Mouse (Mus musculus): ENCODE results near the gene Mok. TPM values are rescaled to one million over a fixed set of nuclear protein-coding genes. Genes with fewer than 3 reads are reported as not detected.
"Not testable (repeated sequence)": the region's sequence is repeated elsewhere in the genome, so short reads cannot be mapped to it uniquely, and the experiment has no call there.

The Mok gene
- 1 to 10 TPM in 1 of 2 experiments, under 1 TPM in 1; 0.80 to 1.4 TPM for total RNA-seq (2021)
- long read RNA-seq, experiment 1, partial matches to known transcripts, result 0 of 1 reads
- long read RNA-seq, experiment 1, other reads (novel, unspliced or antisense), result 1 of 1 reads
- long read RNA-seq, experiment 2, result 0 reads

- DNase-seq, result peak; percentile 96 to 99
These were observed at the start of gene Mok for GRCm38 (mm10) chr12:110840348-110841198. Gene Mok, minus strand, starts transcription at chr12:110840939.

DNA sequence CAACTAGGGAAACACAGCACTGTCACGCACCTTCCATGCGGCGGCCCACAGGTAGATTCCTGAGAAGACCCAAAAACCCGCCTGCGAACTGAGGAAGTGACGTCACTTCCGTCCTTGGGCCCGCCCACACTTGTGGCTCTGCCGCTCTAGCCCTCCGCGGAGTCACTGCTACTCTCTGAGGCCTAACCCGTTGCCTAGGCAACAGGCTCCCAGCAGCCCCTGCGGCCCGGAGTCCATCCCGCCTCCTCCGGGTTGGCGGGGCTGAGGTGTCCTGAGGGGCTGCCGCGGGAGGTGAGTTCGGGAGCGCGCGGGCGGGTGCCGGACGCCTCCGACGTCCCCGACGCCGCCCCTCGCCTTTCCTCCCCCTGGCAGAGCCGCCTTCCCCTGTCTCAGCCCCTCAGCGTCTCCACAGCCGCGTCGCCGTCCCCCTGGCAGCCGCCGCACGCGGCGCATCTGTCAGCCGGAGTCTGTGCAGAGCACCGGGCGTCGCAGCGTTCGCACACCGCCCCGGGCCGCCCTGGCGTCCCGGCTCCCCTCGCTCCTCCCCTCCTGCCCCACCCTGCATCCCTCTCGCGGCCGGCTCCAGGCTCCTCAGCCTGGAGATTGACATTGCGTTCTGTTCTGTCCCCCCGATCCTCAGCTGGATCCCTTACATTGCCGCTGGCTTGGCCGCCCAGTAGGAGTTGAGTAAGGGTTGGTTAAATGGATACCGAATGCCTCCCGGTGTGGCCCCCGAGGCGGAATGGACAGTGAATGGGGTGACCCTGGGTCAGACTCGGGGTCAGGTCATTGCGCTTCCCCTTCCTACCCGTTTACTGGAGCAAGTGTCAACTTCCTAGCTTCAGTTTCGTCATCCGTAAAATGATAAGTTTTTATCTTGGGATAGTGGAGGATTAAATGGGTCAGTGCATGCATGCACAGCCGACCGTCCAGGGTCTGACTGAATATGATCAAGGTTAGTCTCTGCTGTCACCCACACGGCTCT, 48.6 kb upstream of the Mok start, which contains the start of the genes Cinp and Tecpr2:
Gene Cinp (minus strand): TSS at position 110 of the 985 bp plus-strand sequence.
Gene Tecpr2 (plus strand): TSS at position 229 of the 985 bp plus-strand sequence.
- DNase-seq, result peak; percentile 97 to 99

DNA sequence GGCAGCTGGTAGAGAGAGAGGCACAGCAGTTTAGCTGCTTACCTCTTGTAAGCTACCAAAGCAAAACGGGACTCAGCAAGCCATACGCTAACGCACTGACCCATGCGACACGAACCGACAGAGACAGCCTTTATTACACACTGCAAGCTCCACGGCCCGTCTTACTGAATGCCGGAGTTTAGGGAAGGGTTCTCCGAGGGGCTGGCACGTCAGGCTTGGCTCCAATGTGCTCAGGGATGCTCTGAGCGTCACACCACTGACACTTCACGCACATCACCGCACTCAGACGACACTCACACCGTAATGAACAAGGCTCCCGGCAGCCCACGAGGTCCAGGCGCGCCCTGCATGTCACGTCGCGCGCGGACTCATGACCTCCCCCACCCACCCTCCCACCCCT, 47.9 kb upstream of the Mok start:
- no peak for DNase-seq

- DNase-seq, result no peak
These were observed 47.4 kb upstream of the Mok start for GRCm38 (mm10) chr12:110888106-110888505.

DNA sequence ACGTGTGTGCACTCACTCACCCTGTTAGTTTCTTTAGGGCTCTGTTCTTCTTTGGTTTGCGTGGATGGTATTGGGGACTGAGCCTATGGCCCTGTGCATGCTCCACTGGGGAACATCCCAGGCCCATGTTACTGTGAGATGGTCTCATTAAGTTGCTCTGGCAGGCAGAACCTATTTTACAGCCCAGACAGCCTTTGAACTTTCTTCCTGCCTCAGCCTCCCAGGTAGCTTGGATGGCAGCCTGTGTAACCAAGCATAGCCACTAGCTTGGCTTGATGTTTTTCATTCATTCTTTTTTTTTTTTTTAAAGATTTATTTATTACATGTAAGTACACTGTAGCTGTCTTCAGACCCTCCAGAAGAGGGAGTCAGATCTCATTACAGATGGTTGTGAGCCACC, 44.5 kb upstream of the Mok start:
- no peak for DNase-seq

DNA sequence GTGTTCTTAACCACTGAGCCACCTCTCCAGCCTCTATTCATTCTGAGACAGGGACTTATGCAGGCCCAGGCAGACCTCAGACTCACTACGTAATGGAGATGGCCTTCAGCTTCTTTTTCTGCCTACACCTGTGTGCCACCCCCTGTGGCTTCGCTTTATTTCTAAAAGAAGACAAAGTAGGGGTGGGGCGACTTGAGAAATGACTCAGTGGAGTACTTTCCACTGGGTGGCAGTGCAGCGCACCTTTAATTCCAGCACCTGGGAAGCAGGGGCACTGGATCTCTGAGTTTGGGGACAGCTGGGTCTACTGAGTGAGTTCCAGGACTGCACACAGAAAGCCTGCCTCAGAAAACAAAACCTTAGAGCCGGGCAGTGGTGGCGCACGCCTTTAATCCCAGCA, 41.6 kb upstream of the Mok start:
- DNase-seq, result no peak

DNA sequence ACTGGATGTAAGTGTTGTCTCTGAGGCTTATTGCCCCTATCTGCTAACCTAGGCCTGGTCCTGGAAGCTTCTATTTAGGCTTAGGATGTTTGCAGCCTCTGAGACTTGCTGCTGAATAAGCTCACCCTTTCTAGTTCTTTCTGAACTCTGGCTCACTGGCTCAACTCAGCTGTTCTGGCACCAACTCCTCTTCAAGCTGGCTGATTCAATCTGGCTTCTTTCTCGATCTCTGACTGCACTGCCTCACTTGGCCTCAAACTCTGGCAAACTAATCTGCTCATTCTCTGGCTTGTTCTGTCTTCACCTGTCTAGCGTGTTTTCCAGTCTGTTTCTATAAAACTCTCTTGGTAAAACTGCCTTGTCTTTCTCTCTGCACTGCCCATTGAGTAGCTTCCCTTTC, 34.6 kb upstream of the Mok start:
- no peak for DNase-seq

DNA sequence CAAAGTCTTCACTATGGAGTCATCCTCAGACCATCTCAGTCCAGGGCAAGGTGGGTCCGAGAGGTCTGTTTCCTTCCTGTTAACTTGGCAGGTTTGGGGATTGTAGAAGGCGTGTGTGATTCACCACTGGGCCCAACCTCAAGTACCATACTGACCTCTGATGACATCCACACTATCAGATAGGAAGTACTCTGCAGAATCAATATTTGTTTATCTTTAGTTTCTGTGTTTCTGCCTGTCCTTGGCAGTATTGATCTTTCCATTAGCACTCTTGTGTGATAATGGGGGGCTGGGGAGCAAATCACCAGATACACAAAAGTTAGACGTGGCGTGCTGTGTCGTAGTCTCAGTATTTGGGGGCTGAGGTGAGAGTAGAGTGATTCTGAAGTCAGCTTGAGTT, 30.5 kb upstream of the Mok start:
- DNase-seq, result no peak

DNA sequence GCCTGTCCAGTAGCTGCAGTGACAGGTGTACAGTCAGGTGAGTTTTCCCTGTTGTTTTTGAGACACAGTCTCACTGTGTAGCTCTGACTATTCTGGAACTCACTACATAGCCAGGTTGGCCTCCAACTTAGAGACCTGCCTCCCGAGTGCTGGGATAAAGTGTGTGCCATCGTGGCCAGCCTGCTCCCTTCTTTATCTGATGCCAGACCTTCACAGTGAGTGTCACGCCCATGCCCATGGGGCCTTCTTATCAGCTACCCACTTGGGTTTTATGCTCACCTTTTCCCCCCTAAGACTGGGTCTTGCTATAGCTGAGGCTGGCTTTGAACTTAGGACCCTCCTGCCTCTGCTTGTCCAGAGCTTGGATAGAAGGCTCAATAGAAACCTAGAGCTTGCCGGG, 29.4 kb upstream of the Mok start:
- no peak for DNase-seq

GRCm38 (mm10) chr12:110865989-110866388, 25.2 kb upstream of the Mok start:
- no peak for DNase-seq

GRCm38 (mm10) chr12:110865571-110865970, 24.8 kb upstream of the Mok start:
- no peak for DNase-seq

- DNase-seq, result no peak
These were observed 23.3 kb upstream of the Mok start for GRCm38 (mm10) chr12:110864008-110864407.

GRCm38 (mm10) chr12:110861256-110861655, 20.5 kb upstream of the Mok start:
- no peak for DNase-seq

DNA sequence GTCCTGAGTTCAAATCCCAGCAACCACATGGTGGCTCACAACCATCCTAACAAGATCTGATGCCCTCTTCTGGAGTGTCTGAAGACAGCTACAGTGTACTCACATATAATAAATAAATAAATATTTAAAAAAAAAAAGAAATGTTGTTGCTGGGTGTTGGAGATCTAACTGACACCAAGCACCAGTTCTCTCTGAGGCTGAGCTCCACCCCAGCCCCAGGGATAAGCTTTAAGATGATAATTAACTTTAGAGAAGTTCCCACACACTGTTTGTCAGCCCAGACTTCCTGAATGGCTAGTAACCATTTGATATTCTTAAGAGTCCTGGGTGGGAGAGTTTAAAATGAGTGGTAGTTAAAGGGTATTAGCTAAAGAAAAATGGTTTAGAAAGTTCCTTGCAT, 19.6 kb upstream of the Mok start:
- DNase-seq, result no peak

GRCm38 (mm10) chr12:110858681-110859080, 17.9 kb upstream of the Mok start:
- DNase-seq, result not testable (repeated sequence)

DNA sequence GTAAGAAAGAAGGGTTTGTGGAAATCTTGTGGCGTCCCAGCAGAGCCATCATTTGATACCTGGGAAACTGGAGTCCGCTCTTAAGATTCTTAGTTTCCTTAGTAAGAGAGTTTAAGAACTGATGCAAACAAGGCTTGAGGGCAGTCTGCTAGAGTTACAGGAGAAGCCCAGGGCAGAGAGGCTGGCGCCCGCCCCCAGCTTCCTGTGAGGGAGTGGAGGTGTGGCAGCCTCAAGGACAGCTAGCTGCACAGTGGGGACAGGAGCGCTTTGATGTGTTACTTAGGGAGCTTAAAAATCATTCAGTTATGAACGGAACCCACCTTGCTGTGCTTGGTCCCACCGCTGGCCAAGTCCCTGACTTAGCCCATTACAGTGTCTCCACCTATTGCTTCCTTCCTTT, 16.5 kb upstream of the Mok start:
- no peak for DNase-seq

DNA sequence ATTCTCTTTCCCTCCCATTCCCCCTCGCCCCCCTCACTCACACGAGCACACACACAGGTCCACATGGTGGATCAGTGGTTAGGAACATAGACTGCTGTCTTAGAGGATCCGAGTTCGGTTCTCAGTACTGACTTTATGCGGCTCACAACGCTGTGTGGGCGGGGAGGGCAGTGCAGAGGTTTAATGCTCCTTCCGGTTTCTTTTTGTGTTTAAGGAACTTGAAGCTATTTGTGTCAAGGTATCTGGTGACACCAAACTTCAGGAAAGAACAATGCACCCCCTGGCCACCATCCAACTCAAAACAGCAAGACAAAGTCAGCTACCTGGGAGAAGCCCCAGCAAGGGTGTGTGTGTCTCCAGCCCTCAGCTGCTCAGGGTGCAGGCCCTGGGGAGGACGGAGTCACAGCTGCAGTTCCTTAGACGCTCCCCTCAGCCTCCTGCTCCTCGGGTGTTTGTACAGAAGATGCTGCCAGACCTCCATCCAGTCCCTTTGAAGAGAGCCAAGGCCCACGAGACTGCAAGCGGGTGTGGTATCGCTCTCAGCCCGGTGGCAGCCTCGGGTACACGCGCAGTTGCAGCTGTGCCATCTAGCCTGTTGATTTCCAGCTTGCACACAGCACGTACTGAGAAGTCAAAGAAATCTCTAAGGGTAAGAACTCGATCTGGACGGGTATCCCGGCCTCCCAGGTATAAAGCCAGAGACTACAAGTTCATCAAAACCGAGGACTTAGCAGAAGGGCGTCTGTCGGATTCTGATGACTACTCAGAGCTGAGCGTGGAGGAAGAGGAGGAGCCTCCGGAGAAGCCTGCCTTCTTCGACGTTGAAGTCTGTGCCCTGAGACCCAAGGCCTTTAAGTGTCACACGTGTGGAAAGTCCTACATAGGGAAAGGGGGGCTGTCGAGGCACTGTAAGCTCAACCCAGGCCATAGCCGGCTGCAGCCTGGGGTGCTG, 14.3 kb upstream of the Mok start:
- no peak for DNase-seq

DNA sequence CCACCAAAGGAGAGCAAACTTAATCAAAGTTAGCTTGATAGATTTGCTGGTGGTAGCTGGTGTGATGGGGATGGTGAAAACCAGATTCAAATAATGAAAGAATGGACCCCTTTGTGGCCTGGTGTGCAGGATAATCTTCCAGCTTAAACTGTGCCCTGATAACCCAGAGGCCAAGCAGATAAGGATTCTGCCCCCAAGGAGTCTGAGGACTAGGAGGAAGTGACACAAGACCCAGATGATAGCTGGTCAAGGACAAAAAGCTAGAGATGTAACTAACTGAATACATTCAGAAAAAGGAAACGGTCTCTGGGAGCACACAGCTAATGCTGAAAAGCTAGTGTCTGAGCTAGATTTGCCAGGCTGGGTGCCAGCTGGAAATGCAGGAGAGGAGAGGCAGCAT, 11.2 kb upstream of the Mok start:
- DNase-seq, result no peak

GRCm38 (mm10) chr12:110851414-110851813, 10.7 kb upstream of the Mok start:
- DNase-seq, result no peak

GRCm38 (mm10) chr12:110850929-110851256, 10.2 kb upstream of the Mok start:
- no peak for DNase-seq

Data from heart, adult 18-20 months (tissue).